Mouse (Mus musculus) heart, adult 2 months (tissue): Measurements from ENCODE around the gene Pdzrn3.

Source experiments
- CTCF ChIP-seq: fragments of 200-600 bp; IDR thresholded peaks from 2 replicates; pipeline ENCODE4 v1.8.1; 2022; ENCODE audit warnings: antibody characterized with exemption, mild to moderate bottlenecking, moderate library complexity
- EP300 ChIP-seq: fragments of 200-500 bp; IDR thresholded peaks from 2 replicates; pipeline ENCODE4 v1.6.1; 2011; ENCODE audit warnings: low read depth, low read length, control low read depth; ENCODE audit not compliant: insufficient read depth
- POLR2A ChIP-seq: fragments of 200-500 bp; IDR thresholded peaks from 2 replicates; pipeline ENCODE4 v1.6.1; 2011; ENCODE audit warnings: mild to moderate bottlenecking, low read depth, low read length, control low read depth; ENCODE audit not compliant: insufficient read depth

- TF ChIP-seq CTCF (no peak), POLR2A (no peak), EP300 (no peak)
Measured at GRCm38 (mm10) chr6:101418213-101418612, 40.5 kb upstream of the Pdzrn3 start.
